Mouse (Mus musculus): Measurements from ENCODE around the gene Cyb561a3.

DNA sequence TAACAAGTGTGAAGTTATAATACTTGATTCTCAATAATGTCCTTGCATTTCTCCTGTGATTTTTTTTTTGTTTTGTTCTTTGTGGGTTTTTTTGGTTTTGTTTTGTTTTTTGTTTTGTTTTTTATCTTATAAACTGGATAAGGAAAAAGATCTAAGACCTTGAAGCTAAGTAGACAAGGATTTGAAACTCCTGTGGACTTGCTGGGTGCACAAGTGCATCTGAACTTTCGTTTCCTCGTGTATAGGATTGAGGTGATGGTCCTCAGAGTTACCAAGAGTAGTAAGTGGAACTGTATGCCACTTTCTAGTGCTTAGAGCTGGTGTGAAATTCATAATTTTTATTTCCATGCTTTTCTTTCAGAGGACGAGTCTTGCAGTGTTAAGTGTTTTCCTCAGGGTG, 3.1 kb downstream of the Cyb561a3 start:
- TF ChIP-seq GATA1 (IDR thresholded peaks at IDR 0.05; ENCODE audit: low read length) (no peak), TAL1 (IDR thresholded peaks at IDR 0.05; ENCODE audit: low read length) (no peak)

All from erythroblast, embryonic 14.5 days (primary cell).